Mouse (Mus musculus) CD4-positive, CD25-positive, alpha-beta regulatory T cell, adult 4 months (primary cell): ENCODE results near the gene Fahd2a. TPM values are rescaled to one million over a fixed set of nuclear protein-coding genes. Genes with fewer than 3 reads are reported as not detected.

Experiments
- ATAC-seq: one replicate; pipeline ENCODE4 v1.8.0; 2017
- polyA plus RNA-seq, 2 experiments: library from polyadenylated mRNA; unstranded; fragments of 100-300 nt; shearing (Covaris generic); gene quantifications; one replicate each; pipeline ENCODE4 v1.2.1; 2017

Gene Fahd2a
- 10 to 100 TPM; 44.7 to 49.2 TPM for polyA plus RNA-seq

DNA sequence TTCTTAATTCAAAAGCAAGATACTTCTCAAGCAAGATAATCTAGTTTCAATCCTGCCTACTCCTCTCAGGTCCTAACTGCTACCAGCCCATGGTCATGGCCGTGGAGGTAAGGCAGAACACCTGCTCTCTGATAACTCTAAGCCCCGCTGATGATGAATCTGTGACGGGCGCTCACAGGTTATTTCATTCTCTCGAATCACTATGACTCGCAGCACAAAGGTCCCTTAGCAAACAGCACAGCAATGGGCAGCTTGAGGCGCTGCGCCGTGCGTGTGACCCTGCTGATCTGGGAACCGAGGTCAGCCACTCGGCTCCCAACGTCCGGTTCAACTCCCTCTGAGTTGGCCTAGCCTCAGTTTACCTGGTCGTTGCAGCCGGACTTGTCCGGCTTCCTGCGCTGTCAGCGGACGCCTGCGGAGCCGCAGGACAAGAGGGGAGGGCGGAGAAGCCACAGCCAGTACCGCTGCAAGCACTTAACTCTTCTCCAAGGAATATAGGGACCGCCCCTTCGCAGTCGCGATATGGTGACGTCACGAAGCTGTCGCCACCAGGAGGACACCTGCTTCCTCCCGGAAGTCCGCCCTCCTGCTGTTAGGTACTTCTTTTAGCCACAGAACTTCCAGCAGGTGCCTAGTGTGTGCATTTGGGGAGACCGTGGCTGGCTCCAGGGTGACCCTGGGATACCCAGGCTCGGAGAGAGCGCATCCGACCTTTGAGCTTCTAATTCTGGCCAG, at the start of gene Fahd2a:
TSS of gene Fahd2a (minus strand) at position 511 of the 735 bp plus-strand sequence.
- peak; percentile 98 for ATAC-seq

DNA sequence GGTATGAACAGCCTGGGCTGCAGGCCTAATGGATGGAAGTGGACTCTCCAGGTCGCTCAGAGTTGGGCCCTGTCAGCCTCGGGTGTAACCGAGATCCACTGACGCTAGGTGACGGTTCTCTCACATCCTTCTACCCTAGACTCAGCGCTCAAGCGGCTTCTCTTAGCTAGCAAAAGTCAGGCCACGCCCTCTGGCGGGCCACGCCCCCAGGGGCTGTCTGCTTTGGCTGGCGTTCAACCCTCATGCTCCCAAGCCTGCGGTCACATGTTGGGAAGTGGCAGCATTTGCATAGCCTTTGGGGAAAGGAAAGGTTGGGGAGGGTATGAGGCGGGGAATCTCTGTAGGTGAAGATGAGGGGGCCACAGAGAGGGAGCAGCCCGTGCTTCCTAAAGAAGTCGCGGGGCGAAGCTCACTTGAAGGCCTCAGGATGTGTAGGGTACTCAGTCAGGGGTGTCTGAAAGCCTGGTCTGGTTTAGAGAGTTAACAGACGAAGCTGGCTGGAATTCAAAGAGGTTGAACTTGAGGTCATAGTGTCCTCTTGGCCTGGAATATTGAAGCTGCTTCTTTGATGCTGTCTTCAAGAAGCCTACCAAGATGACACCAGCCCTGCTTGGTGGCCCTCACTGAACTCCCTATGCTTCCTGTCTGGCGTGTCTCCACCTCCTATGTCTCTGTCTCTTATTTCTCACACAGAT, 40.3 kb upstream of the Fahd2a start:
- no peak for ATAC-seq

DNA sequence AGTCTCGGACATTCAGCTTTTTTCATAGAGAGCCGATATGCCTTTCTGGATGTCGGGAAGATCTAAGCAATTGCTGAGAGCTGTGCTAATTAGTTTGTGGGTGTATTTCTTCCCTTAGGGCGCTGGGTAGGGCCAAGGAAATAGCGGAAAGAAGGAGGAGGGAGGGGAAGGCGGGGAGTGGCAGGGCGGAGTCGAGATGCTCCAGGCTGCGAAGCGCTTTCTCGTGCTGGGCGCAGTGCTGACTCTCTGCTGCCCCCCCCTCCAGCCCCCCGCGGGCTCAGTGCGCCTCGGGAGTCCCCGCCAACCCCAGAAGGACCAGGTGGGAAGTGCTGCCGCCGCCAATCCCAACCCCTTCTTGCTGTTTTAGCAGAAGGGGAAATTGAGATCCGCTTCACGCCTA, 38.6 kb upstream of the Fahd2a start:
- no peak for ATAC-seq

DNA sequence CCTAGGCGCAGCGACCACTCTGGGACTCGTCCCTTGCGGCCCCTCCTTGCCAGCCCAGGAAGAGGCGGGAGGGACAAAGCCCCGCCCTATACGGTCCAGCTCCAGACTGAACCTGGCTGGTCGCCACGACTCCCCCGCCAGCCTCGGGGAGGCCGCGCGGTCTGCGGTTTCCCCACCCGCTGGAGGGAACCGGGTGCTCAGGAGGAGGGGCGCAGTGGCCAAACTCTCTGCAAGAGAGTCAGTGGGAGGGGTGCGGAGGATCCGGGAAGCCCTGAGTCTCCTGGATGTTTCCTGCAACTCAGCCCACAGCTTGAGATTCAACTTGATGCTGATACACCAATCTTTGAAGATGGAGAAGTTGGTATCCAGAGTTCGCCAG, 38.2 kb upstream of the Fahd2a start:
- no peak for ATAC-seq

DNA sequence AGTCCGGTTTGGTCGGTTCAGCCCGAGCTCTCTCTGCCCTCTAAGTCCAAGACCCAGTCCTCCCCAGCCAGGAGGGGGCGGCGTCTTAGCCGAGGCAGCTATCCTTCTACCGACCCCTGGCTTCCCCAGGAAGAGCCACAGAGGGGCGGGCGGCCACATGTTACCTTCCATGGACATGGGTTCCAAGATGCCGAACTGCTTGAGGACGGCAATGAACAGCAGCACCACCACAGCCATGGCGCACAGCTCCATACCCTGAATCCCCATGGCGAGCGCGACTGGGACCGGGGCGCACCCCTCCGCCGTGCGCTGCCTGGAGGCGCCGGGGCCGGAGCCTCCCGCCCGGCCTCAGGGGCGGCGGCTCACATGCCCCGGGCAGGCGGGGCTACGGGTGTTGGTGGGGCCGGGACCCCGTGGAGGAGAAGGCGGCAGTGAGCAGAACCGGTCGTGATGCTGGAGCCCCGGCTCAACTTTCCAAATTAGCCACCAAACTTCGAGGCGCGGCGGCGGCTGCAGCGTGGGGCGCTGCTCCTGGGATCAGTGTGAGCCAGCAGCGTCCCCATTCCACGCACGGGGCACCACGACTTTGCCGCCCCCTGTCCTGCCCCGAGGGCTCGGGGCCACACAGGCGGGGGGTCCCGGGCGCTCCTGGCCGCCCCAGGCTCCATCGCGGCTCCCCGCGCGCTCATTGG, 37.6 kb upstream of the Fahd2a start:
- no peak for ATAC-seq

DNA sequence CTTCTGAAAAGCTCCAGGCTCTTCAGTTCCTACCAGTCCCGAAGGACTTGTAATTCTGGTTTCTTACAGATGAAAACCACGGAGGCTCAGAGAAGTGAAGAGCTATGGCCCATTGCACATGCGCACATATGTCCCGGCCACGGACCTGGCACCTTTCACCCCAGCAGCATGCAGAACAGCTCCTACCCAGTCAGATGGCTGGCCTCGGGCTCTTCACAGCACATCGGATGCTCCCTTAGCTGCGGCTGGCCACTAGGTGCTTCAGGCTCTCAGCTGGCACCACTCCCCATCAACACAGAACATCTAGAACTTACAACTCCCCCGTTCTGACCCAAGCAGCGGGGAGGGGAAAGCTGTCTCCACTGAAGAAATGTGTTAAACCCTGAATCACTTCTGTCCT, 35.4 kb upstream of the Fahd2a start:
- ATAC-seq = no peak

DNA sequence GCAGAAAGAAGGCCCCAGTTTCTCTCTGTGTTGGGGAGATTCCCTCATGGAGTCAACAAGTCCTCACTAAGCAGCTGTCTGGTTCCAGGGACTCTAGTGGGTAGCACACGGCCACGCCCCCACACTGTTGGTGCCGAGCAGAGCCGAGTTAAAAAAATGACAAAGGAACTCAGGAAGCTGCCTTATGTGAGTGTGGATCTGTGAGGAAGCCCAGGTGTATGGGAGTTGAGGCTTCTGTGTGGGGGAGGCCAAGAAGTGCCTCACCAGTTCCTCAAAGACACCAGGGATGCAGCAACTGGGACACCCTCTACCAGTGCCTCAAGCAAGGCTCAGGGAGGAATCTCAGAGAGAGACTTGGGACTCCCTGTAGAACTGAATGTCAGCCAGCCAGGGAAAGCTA, 34.8 kb upstream of the Fahd2a start:
- no peak for ATAC-seq

DNA sequence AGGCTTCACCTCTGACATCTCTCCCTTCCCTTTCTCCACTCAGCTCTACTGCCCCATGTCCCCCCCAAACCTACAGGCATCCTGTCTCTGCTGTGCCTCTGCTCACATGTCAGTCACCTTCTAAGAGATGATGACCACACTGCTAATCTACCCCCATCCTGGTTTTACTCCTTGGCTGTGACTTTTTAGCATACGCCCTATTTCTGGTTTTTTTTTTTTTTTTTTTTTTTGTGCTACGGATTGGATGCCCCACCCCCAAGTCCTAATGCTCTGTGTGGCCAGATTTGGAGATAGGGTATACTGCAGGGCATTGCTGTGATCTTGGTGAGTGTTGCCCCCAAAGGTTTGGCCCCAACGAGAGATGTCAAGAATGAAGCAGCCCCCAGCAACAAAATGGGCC, 27.9 kb upstream of the Fahd2a start:
- ATAC-seq = no peak

DNA sequence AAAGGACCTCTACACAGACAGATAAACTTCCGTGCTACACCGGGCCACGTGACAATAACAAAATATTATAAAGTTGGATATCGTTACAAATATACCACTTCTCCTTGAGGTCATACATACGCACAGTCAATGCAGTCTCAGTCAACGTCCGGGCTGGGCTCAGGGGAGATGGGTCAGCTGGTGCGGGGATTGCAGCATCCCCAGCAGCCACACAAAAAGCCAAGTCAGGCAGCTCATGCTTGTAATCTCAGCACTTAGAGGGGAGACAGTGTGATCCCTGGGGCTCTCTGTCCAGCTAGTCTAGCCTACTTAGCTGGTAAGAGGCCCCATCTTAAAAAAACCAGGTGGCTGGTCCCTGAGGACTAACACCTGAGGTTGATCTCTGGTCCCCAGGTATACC, 26.9 kb upstream of the Fahd2a start:
- no peak for ATAC-seq

DNA sequence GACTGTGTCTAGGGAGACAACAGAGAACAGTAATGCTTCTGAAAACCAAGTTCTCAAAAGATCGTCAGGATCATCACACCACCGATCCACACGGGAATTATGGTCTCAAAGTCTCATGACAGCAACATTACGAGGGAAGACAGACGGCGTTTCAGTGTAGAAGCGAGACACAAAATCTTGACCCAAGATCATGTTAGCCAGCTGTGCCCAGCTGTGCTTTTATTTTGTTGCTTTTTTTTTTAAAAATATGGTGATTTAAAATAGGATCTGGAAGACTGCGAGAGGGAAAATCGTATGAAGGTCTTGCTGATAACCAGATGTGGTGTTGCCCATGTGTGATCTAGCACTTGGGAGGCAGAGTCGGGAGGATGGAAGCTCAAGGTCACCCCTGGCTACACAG, 26.3 kb upstream of the Fahd2a start:
- no peak for ATAC-seq

DNA sequence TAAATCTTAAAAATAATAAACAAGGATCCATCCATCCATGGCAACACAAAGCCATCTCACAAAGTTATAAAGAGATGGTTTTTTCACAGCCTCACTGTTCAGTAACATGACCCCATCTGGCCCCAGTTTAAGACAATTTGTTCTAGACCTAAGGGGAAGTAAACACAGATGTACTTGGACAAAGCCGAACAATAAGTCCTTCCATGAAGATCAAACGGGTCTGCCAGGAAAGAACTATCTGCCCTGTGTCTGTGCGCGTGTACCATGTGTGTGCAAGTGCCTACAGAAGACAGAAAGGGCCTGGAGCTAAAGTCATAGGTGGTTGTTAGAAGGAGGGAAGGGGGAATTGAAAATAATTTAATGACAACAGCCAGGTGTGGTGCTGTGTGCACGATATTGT, 25.8 kb upstream of the Fahd2a start:
- ATAC-seq = no peak

DNA sequence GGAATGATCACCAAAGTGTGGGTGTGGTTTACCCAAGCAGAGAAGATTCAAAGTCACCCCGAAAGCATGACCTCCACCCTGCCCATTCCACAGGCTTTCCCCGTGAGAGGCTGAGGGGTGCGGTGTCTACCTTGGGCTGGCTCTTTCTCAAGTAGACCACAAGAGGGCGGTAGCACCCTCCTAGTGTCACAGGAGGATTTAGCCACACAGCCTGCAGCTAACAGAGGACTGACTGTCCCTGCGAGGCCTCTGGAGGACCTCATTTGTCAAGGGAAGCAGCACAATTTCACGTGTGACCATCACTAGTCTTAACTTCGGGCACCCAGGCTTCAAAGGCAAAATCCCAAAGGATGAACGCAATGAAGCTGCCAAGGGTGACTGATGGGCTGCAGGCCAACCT, 17.9 kb upstream of the Fahd2a start:
- no peak for ATAC-seq

DNA sequence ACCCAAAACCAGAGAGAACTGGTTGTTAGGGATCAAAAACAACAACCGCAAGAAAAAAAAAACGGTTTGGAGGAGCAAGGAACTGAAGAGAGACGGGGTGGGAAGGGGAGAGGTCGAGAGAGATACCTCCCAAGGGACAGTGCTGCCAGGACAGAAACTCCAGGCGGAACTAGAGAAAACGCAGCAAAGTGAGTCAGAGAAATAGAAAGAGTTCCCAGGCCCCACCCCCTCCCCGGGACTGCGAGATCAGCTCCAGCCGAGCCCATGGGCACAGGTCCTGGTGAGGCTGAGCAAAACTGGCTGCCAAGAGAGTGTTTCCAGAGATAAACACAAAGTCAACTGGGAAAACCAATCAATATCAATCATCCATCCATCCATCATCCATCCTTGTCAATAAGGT, 17.0 kb upstream of the Fahd2a start:
- ATAC-seq = no peak

DNA sequence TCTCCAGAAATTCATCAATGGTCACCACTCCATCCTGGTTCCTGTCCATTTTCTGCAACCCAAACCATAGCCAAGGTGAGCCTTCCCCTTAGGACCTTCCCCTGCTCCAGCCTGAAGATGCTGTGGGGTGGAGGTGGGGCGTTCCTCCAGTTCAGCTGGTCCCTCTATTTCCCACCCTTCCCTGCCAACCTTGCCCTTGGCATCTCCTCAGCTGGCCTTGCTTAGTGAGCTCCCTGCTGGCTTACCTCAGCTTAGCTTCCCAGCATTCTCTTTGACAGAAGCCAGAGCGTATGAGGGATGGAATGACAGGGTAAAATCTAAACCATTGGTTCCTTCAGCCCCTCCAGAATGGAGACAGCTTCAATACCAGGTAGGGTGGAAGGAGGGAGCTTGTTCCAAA, 15.0 kb upstream of the Fahd2a start:
- ATAC-seq = no peak

DNA sequence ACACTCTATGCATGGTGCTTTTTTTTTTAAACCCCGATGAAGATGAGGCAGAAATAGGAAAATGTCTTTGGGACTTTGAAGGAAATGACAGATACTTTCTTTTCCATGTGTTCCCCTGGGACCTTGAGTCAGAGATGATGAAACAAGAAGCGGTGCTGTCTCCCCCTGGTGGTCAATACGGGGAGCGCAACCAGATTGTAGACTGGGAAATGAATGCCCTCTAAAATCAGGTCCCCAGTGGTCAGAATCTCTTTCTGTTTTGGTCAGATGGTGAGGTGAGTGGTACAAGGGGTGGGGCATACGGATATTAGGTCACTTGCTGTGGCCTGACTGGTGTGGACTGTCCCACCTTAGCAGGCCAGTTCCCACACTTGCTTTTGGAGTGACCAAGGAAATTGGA, 9.4 kb upstream of the Fahd2a start:
- no peak for ATAC-seq

DNA sequence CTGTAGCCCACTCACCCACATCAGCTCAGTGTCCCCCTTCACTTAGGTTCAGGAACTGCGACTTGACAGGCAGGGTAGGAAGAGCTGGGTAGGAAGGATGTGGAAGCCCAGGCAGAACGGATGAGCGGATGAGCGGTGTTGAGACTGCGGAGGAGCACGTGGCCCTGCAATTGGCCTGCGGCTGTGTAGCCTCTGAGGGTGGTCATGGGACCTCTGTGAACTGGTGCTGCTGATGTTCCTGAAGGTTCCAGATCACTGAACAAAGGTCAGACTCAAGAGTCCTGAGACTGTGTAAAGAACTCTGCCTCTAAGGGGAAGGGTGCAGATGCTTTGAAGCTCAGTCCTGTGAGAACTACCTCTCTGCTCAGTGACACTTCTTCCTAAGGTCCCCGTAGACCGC, 8.8 kb upstream of the Fahd2a start:
- no peak for ATAC-seq

DNA sequence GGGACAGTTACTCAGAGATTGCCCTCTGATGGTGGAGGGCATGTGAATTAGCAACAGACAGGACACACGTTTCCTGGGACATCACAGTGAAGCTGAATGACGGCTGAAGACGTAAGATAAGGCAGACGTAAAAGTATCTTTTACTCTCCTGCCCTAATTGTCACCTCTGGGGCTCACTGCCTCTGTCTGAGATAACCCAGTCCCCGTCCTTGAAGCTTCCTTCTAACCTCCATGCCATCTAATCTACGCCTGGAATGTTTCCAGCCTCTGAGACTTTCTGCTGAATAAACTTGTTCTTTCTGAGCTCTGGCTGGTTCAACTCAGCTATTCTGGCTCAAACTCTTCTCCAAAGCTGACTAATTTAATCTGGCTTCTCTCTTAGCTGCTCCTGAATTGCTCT, 7.4 kb upstream of the Fahd2a start:
- ATAC-seq = no peak

DNA sequence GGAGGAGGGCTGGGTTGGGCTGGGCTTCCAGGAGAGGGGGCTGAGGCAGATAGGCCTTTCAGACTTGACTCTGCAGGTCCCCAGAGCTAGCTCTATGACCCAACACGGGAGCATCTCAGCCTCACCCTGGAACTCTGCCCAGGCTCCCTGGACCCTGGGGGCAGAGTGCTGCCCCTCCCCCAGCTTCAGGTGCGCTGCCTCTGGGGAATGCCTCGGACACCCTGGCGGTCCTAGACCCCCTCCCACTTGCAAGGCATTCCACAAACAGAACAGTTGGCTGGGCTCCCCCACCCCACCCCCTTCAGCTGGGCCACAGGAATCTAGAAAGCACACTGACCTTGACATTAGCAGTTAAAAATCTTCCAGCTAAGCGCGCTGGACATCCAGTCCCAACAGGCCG, 5.3 kb upstream of the Fahd2a start:
- no peak for ATAC-seq

DNA sequence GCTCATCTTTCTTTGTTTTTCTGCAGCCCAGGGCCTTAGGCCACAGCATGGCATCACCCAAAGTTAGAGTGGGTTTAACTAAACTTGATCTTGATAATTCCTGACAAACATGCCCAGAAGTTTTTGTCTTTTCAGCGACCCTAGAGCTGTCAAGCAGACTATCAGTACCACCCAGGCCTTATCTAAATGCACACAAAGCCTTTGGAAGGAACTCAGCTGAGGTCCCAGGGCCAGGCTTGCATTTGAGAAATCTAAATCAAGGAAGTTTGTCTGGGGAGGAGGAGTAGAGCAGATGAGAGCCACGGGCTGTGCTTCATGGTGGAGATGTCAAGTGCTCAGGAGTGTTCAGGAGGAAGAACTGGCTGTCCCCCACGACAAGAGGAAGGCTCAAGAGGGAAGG, 2.5 kb upstream of the Fahd2a start:
- ATAC-seq = no peak

DNA sequence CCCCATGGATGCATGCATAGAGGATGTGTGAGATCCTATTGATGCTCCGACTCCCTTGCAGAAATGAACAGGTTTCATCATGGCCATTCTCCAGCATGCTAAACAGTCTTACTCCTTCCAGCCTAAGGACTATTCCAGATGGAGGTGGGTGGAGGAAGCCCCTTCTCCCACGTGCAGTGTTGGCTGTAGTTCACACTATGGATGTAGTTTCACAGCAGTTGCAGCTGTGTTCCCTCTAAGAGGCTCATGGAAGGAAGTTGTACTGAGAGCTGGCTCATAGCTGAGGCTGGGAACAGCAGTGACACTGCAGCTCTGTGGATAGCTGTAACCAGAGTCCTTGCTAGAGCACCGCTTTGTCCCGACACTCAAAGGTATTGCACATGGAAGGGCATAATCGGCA, 6.7 kb downstream of the Fahd2a start:
- no peak for ATAC-seq

DNA sequence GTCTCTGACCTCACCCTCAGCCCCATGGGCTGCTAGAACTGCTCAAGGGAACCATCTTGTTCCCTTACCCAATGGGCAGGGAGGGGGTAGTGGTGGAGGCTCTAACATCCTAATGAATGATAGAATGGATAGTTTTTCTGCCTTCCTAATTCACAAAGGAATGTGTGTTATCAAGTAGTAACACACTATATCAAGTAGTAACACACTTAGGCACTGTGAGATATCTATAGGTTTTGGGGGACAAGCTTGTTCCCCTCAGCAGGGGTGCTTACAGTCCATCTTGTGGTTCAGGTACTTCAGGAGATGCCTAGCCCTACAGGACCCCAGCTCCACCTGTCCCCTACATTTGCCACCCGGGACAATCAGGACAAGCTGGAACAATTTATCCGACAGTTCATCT, 8.8 kb downstream of the Fahd2a start:
- ATAC-seq = no peak

DNA sequence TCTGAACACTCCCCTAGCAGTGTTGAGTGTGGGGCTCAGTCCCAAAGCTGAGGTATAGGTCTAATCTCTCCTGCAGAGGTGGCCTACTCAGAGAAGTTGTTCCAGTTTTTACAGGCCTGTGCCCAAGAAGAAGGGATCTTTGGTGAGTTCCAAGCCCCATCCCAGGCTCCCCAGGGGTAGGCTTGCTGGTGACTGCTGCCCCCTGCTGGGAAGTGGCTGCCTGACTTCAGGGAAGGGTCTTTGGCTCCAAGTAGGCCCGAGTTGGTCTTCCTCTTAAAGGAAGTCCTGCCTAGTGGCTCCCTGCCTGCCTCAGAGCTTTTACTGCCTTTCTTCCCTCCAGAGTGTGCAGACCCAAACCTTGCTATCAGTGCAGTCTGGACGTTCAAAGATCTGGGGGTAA, 9.2 kb downstream of the Fahd2a start:
- no peak for ATAC-seq

DNA sequence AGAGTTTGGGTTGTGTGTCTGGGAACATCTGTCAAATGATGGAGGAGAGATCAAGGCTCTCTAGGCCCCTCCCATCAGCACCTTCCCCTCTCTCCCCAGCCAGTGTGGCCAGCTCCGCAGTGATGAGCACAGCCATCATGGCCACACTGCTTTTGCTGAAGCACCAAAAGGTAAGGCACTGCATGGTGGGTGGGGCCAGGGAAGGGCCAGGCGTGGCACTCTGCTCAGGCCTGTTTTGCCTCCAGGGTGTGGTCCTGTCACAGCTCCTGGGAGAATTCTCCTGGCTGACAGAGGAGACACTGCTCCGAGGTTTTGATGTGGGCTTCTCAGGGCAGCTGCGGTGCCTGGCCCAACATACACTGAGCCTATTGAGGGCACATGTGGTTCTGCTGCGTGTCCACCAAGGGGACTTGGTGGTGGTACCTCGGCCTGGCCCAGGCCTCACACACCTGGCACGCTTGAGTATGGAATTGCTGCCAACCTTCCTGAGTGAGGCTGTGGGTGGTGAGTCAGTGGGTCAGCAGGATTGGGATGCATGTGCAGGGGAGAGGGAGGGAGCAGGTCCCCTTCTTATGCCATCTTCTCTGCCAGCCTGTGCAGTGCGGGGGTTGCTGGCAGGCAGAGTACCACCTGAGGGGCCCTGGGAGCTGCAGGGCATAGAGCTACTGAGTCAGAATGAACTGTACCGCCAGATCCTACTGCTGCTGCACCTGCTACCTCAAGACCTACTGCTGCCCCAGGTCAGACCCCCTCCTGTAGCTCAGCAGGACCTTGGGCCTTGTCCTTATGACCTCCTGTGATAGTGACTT, 10.7 kb downstream of the Fahd2a start:
- ATAC-seq = no peak
